8 mouse cellular contexts compared by ENCODE assay signal in the genomic region with DNA sequence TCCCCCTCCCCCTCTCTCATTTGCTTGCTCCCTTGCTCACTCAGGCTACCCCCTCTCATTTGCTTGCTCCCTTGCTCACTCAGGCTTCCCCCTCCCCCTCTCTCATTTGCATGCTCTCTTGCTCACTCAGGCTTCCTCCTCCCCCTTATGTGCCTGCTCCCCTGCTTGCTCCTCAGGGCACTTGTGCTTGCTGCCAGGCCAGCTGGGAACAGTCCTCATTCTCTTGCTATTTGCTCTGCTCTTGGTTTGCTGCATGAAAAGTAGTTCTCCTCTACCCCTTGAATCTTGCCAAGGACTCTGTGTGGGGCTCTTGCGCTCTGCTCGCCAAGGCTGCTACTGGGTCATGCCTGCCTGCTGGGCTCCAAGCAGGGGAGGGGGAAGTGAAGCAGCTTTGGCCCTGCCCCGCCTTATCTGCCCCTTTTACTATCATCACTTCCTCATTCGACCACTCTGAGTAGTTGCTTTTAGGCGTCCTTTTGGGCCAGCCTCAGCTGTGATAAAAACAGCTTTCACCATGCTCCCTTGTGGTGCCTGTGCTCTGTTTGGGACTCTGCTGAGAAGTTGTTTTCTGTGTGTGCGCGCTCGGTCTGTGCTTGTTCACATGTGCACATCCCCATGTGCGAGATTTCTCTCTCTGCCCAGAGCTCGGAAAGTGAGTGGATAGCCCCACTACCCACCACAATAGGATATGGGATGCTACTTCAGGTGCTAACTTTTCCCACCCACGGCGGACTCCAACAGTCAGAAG. TPM values are rescaled to one million over a fixed set of nuclear protein-coding genes. Genes with fewer than 3 reads are reported as not detected.
A peak's percentile ranks its signal among the peaks of the same experiment; 100 is the strongest.
DNase-seq lines count a peak whose midpoint lies in the region; ATAC-seq and TF ChIP-seq lines count a peak whose summit lies in the region.

No protein-coding gene starts in this region.

- no peak overlapping the region; a peak in 1 of 4 replicates for H3K27ac ChIP-seq in heart, embryonic 14.5 days (replicated peaks in 1 of 2; ENCODE audit: control insufficient read depth in 1 of 2, insufficient read depth in 1 of 2, low read depth in 2 of 2, low read length in 2 of 2)
- H3K27ac ChIP-seq in liver, adult 2 months (replicated peaks; ENCODE audit: insufficient read depth, low read depth, low read length): no peak overlapping the region
- H3K27ac ChIP-seq in thymus, adult 2 months (ENCODE audit: control insufficient read depth, insufficient read depth, low read length): no peak overlapping the region

- peak; percentile 15 for DNase-seq in right cerebral cortex, adult 18-20 months
- no peak for DNase-seq in right cerebral cortex, postnatal 14 days
- DNase-seq in cerebellum, adult 9-10 months: peak; percentile 61
- peak; percentile 2 for DNase-seq in liver, adult 2 months (ENCODE audit: extremely low read depth, low read depth, low spot score)
- DNase-seq in thymus, adult 2 months: no peak
- DNase-seq in kidney, adult 8-10 months: no peak

- H3K4me3 ChIP-seq in heart, embryonic 14.5 days (ENCODE audit: control insufficient read depth in 1 of 2, insufficient read depth in 1 of 2, low read depth in 1 of 2, low read length in 2 of 2): peak overlapping the region; percentile 30 to 34
- H3K4me3 ChIP-seq in liver, adult 2 months (ENCODE audit: insufficient read depth, low read depth, low read length): no peak overlapping the region
- H3K4me3 ChIP-seq in thymus, adult 2 months (ENCODE audit: control insufficient read depth, insufficient read depth, low read length): no peak overlapping the region

- no peak for TF ChIP-seq CTCF in liver, adult 2 months (IDR thresholded peaks at IDR 0.05; ENCODE audit: low read depth, low read length)
- no peak for TF ChIP-seq CTCF in thymus, adult 2 months (IDR thresholded peaks at IDR 0.05; ENCODE audit: borderline replicate concordance, control insufficient read depth, extremely low read depth, insufficient read depth, low read length, poor library complexity)

- H3K4me2 ChIP-seq in heart, embryonic 14.5 days (ENCODE audit: low read length): peak overlapping the region; percentile 63

- H3K9me3 ChIP-seq in heart, embryonic 14.5 days (ENCODE audit: control insufficient read depth, low read length): no peaks in the 10 kb centered on the region

- H3K79me2 ChIP-seq in liver, adult 2 months (ENCODE audit: control insufficient read depth, insufficient read depth, low read length): no peaks in the 10 kb centered on the region

- WGBS in heart, embryonic 14.5 days: 5% methylated on average over 12 of the region's 12 CpGs
- 7% methylated on average over 12 of the region's 12 CpGs for WGBS in liver, adult 2 months
- WGBS in thymus, adult 2 months: 6% methylated on average over 12 of the region's 12 CpGs

- no peaks in the 10 kb centered on the region for H3K4me1 ChIP-seq in heart, embryonic 14.5 days (ENCODE audit: control insufficient read depth in 2 of 2, insufficient read depth in 2 of 2, low read length in 2 of 2)
- H3K4me1 ChIP-seq in liver, adult 2 months (ENCODE audit: control insufficient read depth, insufficient read depth, low read length): no peaks in the 10 kb centered on the region
- H3K4me1 ChIP-seq in thymus, adult 2 months (replicated peaks; ENCODE audit: control insufficient read depth, insufficient read depth, low read length): no peaks in the 10 kb centered on the region

- ATAC-seq in heart, embryonic 14.5 days (ENCODE audit: insufficient number of reproducible peaks, insufficient read depth, low FRiP score, low read depth): no peak; the same call in 1 of the 2 replicates
- ATAC-seq in neutrophil, adult 5-6 weeks (ENCODE audit: extremely low read depth, insufficient number of reproducible peaks, low FRiP score, poor library complexity, severe bottlenecking): peak; percentile 76

- no peaks in the 10 kb centered on the region for H3K27me3 ChIP-seq in heart, embryonic 14.5 days (ENCODE audit: control insufficient read depth, insufficient read depth, low read length)
- H3K27me3 ChIP-seq in liver, adult 2 months (ENCODE audit: control insufficient read depth, insufficient read depth, low read length): no peaks in the 10 kb centered on the region
- no peaks in the 10 kb centered on the region for H3K27me3 ChIP-seq in thymus, adult 2 months (ENCODE audit: control insufficient read depth, insufficient read depth, low read length)

- 0 out of 2 replicates have a peak overlapping the region, but pooled peaks have one; percentile 38 for H3K9ac ChIP-seq in heart, embryonic 14.5 days (ENCODE audit: low read length)
- no peak overlapping the region for H3K9ac ChIP-seq in liver, adult 2 months (ENCODE audit: low read depth, low read length)

- H3K36me3 ChIP-seq in heart, embryonic 14.5 days (ENCODE audit: control insufficient read depth, insufficient read depth, low read length): no peaks in the 10 kb centered on the region
- no peaks in the 10 kb centered on the region for H3K36me3 ChIP-seq in liver, adult 2 months (ENCODE audit: control insufficient read depth, insufficient read depth, low read length)
- H3K36me3 ChIP-seq in thymus, adult 2 months (ENCODE audit: control insufficient read depth, insufficient read depth, low read length): no peaks in the 10 kb centered on the region

- no peak for TF ChIP-seq POLR2A in liver, adult 2 months (IDR thresholded peaks at IDR 0.05; ENCODE audit: extremely low read depth, insufficient read depth, low read length)
- TF ChIP-seq POLR2A in thymus, adult 2 months (IDR thresholded peaks at IDR 0.05; ENCODE audit: control insufficient read depth, extremely low read depth, insufficient read depth, low read length, poor library complexity): no peak

RNA-seq across cellular contexts. Expression of a gene that starts 13.2 kb away (rescaled TPM):
- not detected in 2 replicates for polyA plus RNA-seq in heart, embryonic 14.5 days (2014; fragmentation: Nextera tagmentation; extraction: Ambion mirVana)
- total RNA-seq in liver, adult 2 months (2014; rRNA removed): not detected in 2 replicates
- not detected in 2 replicates for polyA plus RNA-seq in liver, adult 2 months (2012; rRNA removed)
- total RNA-seq in neutrophil, adult 5-6 weeks (2017): not detected in 2 replicates
- polyA plus RNA-seq in thymus, adult 2 months (2012; rRNA removed): 0.08 TPM in 1 of 2 replicates, not detected in the other

Comparison
In these comparisons a context has a peak if more than half of its experiments do, and no peak if none do; other contexts are left out.
1. DNase-seq: peak in right cerebral cortex, adult 18-20 months (single experiment), cerebellum, adult 9-10 months (single experiment) and liver, adult 2 months (single experiment); none in right cerebral cortex, postnatal 14 days (single experiment), thymus, adult 2 months (single experiment) and kidney, adult 8-10 months (0 of 2).
2. H3K4me3 ChIP-seq: peak in heart, embryonic 14.5 days (2 of 2); none in liver, adult 2 months (single experiment) and thymus, adult 2 months (single experiment).